Comparison of ENCODE assay signal across 24 mouse cellular contexts in genomic region chr15:16616812-16617211, GRCm38 (mm10).
DNase-seq lines count a peak whose midpoint lies in the region; ATAC-seq and TF ChIP-seq lines count a peak whose summit lies in the region.
"Had no signal": no experiment of that assay in that cellular context is flagged by ENCODE, and none has a peak within 500 bp of the region (broad histone marks: within the 10 kb centered on the region; RNA-seq: fewer than 3 reads in every experiment).

No protein-coding gene starts in this region.

- H3K27me3 ChIP-seq in hindbrain, embryonic 14.5 days (ENCODE audit: control insufficient read depth, insufficient read depth, low read length) = no peaks in the 10 kb centered on the region
- no peaks in the 10 kb centered on the region for H3K27me3 ChIP-seq in hindbrain, embryonic 16.5 days (replicated peaks; ENCODE audit: control insufficient read depth, insufficient read depth, low read length)
- no peaks in the 10 kb centered on the region for H3K27me3 ChIP-seq in neural tube, embryonic 13.5 days
- no peaks in the 10 kb centered on the region for H3K27me3 ChIP-seq in kidney, embryonic 15.5 days
- H3K27me3 ChIP-seq: embryonic facial prominence, embryonic 12.5 days; embryonic facial prominence, embryonic 15.5 days; hindbrain, embryonic 13.5 days; Patski had no signal

- TF ChIP-seq POLR2A in brain, embryonic 14.5 days (IDR thresholded peaks at IDR 0.05; ENCODE audit: borderline replicate concordance, extremely low read depth, insufficient read depth, insufficient read length, poor library complexity, severe bottlenecking) = no peak

- ATAC-seq in hindbrain, embryonic 14.5 days (ENCODE audit: low FRiP score) = peak; percentile 37; the same call in 1 of the 2 replicates
- no peak for ATAC-seq in hindbrain, embryonic 16.5 days
- ATAC-seq in neural tube, embryonic 13.5 days (ENCODE audit: low read depth) = peak; percentile 59
- ATAC-seq in kidney, embryonic 15.5 days (replicated peaks; ENCODE audit: low FRiP score) = no peak
- ATAC-seq: forebrain, embryonic 14.5 days; forebrain, postnatal 0 days; Patski had no signal

- no peaks in the 10 kb centered on the region for H3K36me3 ChIP-seq in hindbrain, embryonic 14.5 days (replicated peaks; ENCODE audit: control insufficient read depth, insufficient read depth)
- H3K36me3 ChIP-seq in hindbrain, embryonic 16.5 days (ENCODE audit: control insufficient read depth, insufficient read depth, low read length) = no peaks in the 10 kb centered on the region
- no peaks in the 10 kb centered on the region for H3K36me3 ChIP-seq in neural tube, embryonic 13.5 days
- H3K36me3 ChIP-seq in kidney, embryonic 15.5 days = no peaks in the 10 kb centered on the region
- H3K36me3 ChIP-seq: embryonic facial prominence, embryonic 12.5 days; embryonic facial prominence, embryonic 15.5 days; G1E; hindbrain, embryonic 13.5 days had no signal

- H3K4me1 ChIP-seq in hindbrain, embryonic 14.5 days (replicated peaks; ENCODE audit: control insufficient read depth, insufficient read depth, low read length) = no peaks in the 10 kb centered on the region
- no peaks in the 10 kb centered on the region for H3K4me1 ChIP-seq in hindbrain, embryonic 16.5 days (ENCODE audit: control insufficient read depth, insufficient read depth, low read depth, low read length)
- no peaks in the 10 kb centered on the region for H3K4me1 ChIP-seq in neural tube, embryonic 13.5 days (replicated peaks)
- H3K4me1 ChIP-seq in kidney, embryonic 15.5 days = no peaks in the 10 kb centered on the region
- H3K4me1 ChIP-seq: embryonic facial prominence, embryonic 12.5 days; embryonic facial prominence, embryonic 15.5 days; hindbrain, embryonic 13.5 days had no signal

- H3K9me3 ChIP-seq in hindbrain, embryonic 14.5 days (ENCODE audit: control insufficient read depth, low read length) = no peaks in the 10 kb centered on the region
- H3K9me3 ChIP-seq in hindbrain, embryonic 16.5 days (ENCODE audit: control insufficient read depth, low read length) = no peaks in the 10 kb centered on the region
- no peaks in the 10 kb centered on the region for H3K9me3 ChIP-seq in neural tube, embryonic 13.5 days
- no peaks in the 10 kb centered on the region for H3K9me3 ChIP-seq in kidney, embryonic 15.5 days (replicated peaks)
- H3K9me3 ChIP-seq: embryonic facial prominence, embryonic 12.5 days; embryonic facial prominence, embryonic 15.5 days; G1E; hindbrain, embryonic 13.5 days had no signal

- TF ChIP-seq CTCF in brain, embryonic 14.5 days (IDR thresholded peaks at IDR 0.05; ENCODE audit: borderline replicate concordance, extremely low read depth, insufficient read depth, insufficient read length) = no peak

- 89% methylated on average over 5 of the region's 5 CpGs for WGBS in hindbrain, embryonic 14.5 days
- 72% methylated on average over 5 of the region's 5 CpGs for WGBS in hindbrain, embryonic 16.5 days
- 81% methylated on average over 5 of the region's 5 CpGs for WGBS in neural tube, embryonic 13.5 days
- 84% methylated on average over 5 of the region's 5 CpGs for WGBS in kidney, embryonic 15.5 days

- H3K4me3 ChIP-seq in hindbrain, embryonic 14.5 days (replicated peaks; ENCODE audit: low read length) = no peak overlapping the region
- no peak overlapping the region for H3K4me3 ChIP-seq in hindbrain, embryonic 16.5 days (ENCODE audit: low read length)
- H3K4me3 ChIP-seq in neural tube, embryonic 13.5 days = no peak overlapping the region
- no peak overlapping the region for H3K4me3 ChIP-seq in kidney, embryonic 15.5 days (replicated peaks)
- H3K4me3 ChIP-seq: embryonic facial prominence, embryonic 12.5 days; embryonic facial prominence, embryonic 15.5 days; gastrocnemius, adult 2 months; hindbrain, embryonic 13.5 days had no signal

- no peak overlapping the region for H3K27ac ChIP-seq in hindbrain, embryonic 14.5 days
- H3K27ac ChIP-seq in hindbrain, embryonic 16.5 days (ENCODE audit: low read depth, low read length) = no peak overlapping the region
- H3K27ac ChIP-seq in neural tube, embryonic 13.5 days (replicated peaks) = no peak overlapping the region
- H3K27ac ChIP-seq in kidney, embryonic 15.5 days = no peak overlapping the region
- H3K27ac ChIP-seq: embryonic facial prominence, embryonic 12.5 days; embryonic facial prominence, embryonic 15.5 days; gastrocnemius, adult 2 months; hindbrain, embryonic 13.5 days had no signal

- no peak overlapping the region for H3K9ac ChIP-seq in hindbrain, embryonic 14.5 days
- no peak overlapping the region for H3K9ac ChIP-seq in hindbrain, embryonic 16.5 days (ENCODE audit: low read depth, low read length)
- H3K9ac ChIP-seq in neural tube, embryonic 13.5 days = no peak overlapping the region
- no peak overlapping the region for H3K9ac ChIP-seq in kidney, embryonic 15.5 days
- H3K9ac ChIP-seq: embryonic facial prominence, embryonic 12.5 days; embryonic facial prominence, embryonic 15.5 days; forebrain, postnatal 0 days; hindbrain, embryonic 13.5 days had no signal

- DNase-seq in hindbrain, embryonic 14.5 days (ENCODE audit: low spot score) = no peak
- DNase-seq in neural tube, embryonic 10.5 days (ENCODE audit: extremely low spot score, low spot score) = no peak
- DNase-seq in brain, embryonic 14.5 days (ENCODE audit: low read depth) = peak; percentile 4
- DNase-seq in thymus, postnatal 0 days (ENCODE audit: low spot score) = no peak
- DNase-seq: adrenal gland, adult 8-10 months; adrenal gland, postnatal 25 days; cerebellum, adult 11 months; cerebellum, adult 2 months; cerebellum, adult 9-11 months; cerebellum, postnatal 25 days; forebrain, postnatal 0 days; gastrocnemius, adult 2 months; gastrocnemius, postnatal 14 days; heart, adult 11 months had no signal

- no peak overlapping the region for H3K4me2 ChIP-seq in hindbrain, embryonic 14.5 days (replicated peaks)
- no peak overlapping the region for H3K4me2 ChIP-seq in hindbrain, embryonic 16.5 days (ENCODE audit: low read length)
- no peak overlapping the region for H3K4me2 ChIP-seq in neural tube, embryonic 13.5 days
- H3K4me2 ChIP-seq in kidney, embryonic 15.5 days = no peak overlapping the region
- H3K4me2 ChIP-seq: embryonic facial prominence, embryonic 12.5 days; embryonic facial prominence, embryonic 15.5 days; heart, embryonic 11.5 days; hindbrain, embryonic 13.5 days had no signal

Comparison
In these comparisons a context has a peak if more than half of its experiments do, and no peak if none do; other contexts are left out.
1. ATAC-seq: peak in hindbrain, embryonic 14.5 days (single experiment) and neural tube, embryonic 13.5 days (single experiment); none in hindbrain, embryonic 16.5 days (single experiment) and kidney, embryonic 15.5 days (single experiment).